Mouse (Mus musculus) inflammation-experienced regulatory T-cells, adult 6 months (primary cell): ENCODE measurements around the gene Vmn1r57. TPM values are rescaled to one million over a fixed set of nuclear protein-coding genes. Genes with fewer than 3 reads are reported as not detected.
"Not testable (repeated sequence)": the region's sequence is repeated elsewhere in the genome, so short reads cannot be mapped to it uniquely, and the experiment has no call there.

ENCODE experiments used
- ATAC-seq: one replicate; pipeline ENCODE4 v1.8.0; 2017
- polyA plus RNA-seq, 3 experiments: library from polyadenylated mRNA; unstranded; fragments of 100-300 nt; shearing (Covaris generic); gene quantifications; one replicate each; pipeline ENCODE4 v1.2.1; 2017

Vmn1r57 gene
- polyA plus RNA-seq: not detected

DNA sequence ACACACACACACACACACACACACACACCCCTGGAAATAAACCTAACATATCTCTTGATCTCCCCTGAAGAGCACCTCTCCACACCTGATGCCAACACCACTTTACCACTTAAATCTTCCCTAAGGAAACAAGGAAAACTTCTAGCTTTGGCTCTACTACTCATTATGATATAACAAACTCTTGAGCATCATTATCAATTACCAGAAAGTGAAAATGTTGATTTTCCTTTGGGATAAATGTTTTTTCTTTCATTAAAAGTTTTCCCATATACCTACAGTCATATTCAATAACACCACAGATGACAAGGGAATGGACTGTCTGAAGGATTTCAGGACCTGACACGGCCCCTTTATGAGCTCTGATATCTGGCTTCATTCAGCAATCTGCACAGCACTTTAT is at the start of gene Vmn1r57:
Vmn1r57 (plus strand) TSS at position 301 of the 400 bp plus-strand sequence.
- ATAC-seq: not testable (repeated sequence)

DNA sequence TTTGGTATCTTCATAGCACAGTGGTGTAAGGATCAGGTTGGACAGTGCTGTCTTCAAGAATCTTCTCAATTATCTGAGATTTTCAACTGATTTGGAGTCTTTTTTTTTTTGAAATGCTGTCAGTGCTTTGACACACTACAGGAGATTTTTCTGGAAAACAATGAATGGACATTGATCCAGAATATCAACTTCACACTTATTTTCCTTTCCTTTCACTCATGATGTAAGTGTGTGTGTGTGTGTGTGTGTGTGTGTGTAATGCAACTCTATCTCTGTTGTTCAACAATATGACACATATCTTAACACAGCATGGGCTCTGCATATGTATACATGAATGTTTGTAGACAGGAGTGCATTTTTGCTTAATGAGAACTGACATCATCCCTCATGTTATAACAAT is 21.6 kb upstream of the Vmn1r57 start, which contains the start of gene Vmn1r56:
Vmn1r56 (minus strand) TSS at position 101 of the 400 bp plus-strand sequence.
- ATAC-seq: not testable (repeated sequence)

- no peak for ATAC-seq
These were observed 44.8 kb downstream of the Vmn1r57 start for GRCm38 (mm10) chr7:5263051-5263450.

Other genes starting within 250 kb of the Vmn1r57 start
- not detected for gene Sbk3, start 247.3 kb upstream of the Vmn1r57 start, polyA plus RNA-seq
- 1 to 10 TPM; 4.3 to 6.0 (median 5.1) TPM for gene Zfp579, start 222.3 kb upstream of the Vmn1r57 start, polyA plus RNA-seq
- 10 to 100 TPM; 34.4 to 44.7 (median 38.9) TPM for gene Zfp524, start 204.1 kb upstream of the Vmn1r57 start, polyA plus RNA-seq
- gene Fiz1, start 203.8 kb upstream of the Vmn1r57 start, polyA plus RNA-seq: 10 to 100 TPM in 1 of 3 experiments, 1 to 10 TPM in 2; 7.2 to 15.1 (median 7.9) TPM
- gene Gm44973, start 203.0 kb upstream of the Vmn1r57 start, polyA plus RNA-seq: 10 to 100 TPM in 2 of 3 experiments, 1 to 10 TPM in 1; 7.8 to 17.2 (median 10.8) TPM
- 1 to 10 TPM; 2.5 to 6.7 (median 5.2) TPM for gene Zfp865, start 198.1 kb upstream of the Vmn1r57 start, polyA plus RNA-seq
- gene Ccdc106, start 197.9 kb upstream of the Vmn1r57 start, polyA plus RNA-seq: not detected
- not detected for gene 4632433K11Rik, start 184.4 kb upstream of the Vmn1r57 start, polyA plus RNA-seq
- 1 to 10 TPM; 3.0 to 5.1 (median 3.7) TPM for gene Zfp784, start 180.0 kb upstream of the Vmn1r57 start, polyA plus RNA-seq
- 1 to 10 TPM in 1 of 3 experiments, under 1 TPM in 2; 0.77 to 1.3 (median 0.93) TPM for gene Zfp580, start 167.0 kb upstream of the Vmn1r57 start, polyA plus RNA-seq
- gene U2af2, start 156.3 kb upstream of the Vmn1r57 start, polyA plus RNA-seq: 10 to 100 TPM; 26.0 to 33.4 (median 32.0) TPM
- 1 to 10 TPM; 5.8 to 7.3 (median 6.8) TPM for gene Epn1, start 138.3 kb upstream of the Vmn1r57 start, polyA plus RNA-seq
- not detected for gene Rfpl4, start 101.5 kb upstream of the Vmn1r57 start, polyA plus RNA-seq
- under 1 TPM in 1 of 3 experiments, not detected in 2; 0.50 TPM for gene Rasl2-9, start 92.5 kb upstream of the Vmn1r57 start, polyA plus RNA-seq
- gene Vmn1r55, start 68.8 kb upstream of the Vmn1r57 start, polyA plus RNA-seq: under 1 TPM in 2 of 3 experiments, not detected in 1; 0.15 to 0.40 TPM
- not detected for gene Vmn1r56, start 21.7 kb upstream of the Vmn1r57 start, polyA plus RNA-seq
- not detected for gene Gm5065, start 132.0 kb downstream of the Vmn1r57 start, polyA plus RNA-seq
- gene Nlrp2, start 132.5 kb downstream of the Vmn1r57 start, polyA plus RNA-seq: not detected
- under 1 TPM in 1 of 3 experiments, not detected in 2; 0.03 TPM for gene Vmn1r58, start 194.9 kb downstream of the Vmn1r57 start, polyA plus RNA-seq
- not detected for gene Vmn1r59, start 238.3 kb downstream of the Vmn1r57 start, polyA plus RNA-seq